Mouse (Mus musculus) lung, embryonic 14.5 days (tissue): ENCODE measurements around the gene Fank1. TPM values are rescaled to one million over a fixed set of nuclear protein-coding genes. Genes with fewer than 3 reads are reported as not detected.

Experiments used
- ATAC-seq: fragments of 200-750 bp; cut with Nextera tagmentation; 2 replicates; pipeline ENCODE4 v1.8.0; 2017; ENCODE audit warnings: mild to moderate bottlenecking, moderate TSS enrichment, moderate library complexity; ENCODE audit not compliant: insufficient read depth
- DNase-seq: peaks from one replicate; pipeline ENCODE4 v3.0.0-alpha.2; 2015
- H3K27ac ChIP-seq: fragments of 300-500 bp; sonication (generic); 2 replicates; pipeline ENCODE4 v1.5.1; 2014; ENCODE audit warnings: low read depth, mild to moderate bottlenecking, moderate library complexity
- H3K27me3 ChIP-seq: fragments of 300-500 bp; sonication (generic); 2 replicates; pipeline ENCODE4 v1.6.1; 2014; ENCODE audit warnings: low read length, control low read depth; ENCODE audit not compliant: insufficient read depth
- H3K36me3 ChIP-seq: fragments of 300-500 bp; sonication (generic); 2 replicates; pipeline ENCODE4 v1.6.1; 2014; ENCODE audit warnings: control low read depth; ENCODE audit not compliant: insufficient read depth
- H3K4me1 ChIP-seq: fragments of 300-500 bp; sonication (generic); 2 replicates; pipeline ENCODE4 v1.6.1; 2014; ENCODE audit warnings: antibody characterized with exemption, control low read depth; ENCODE audit not compliant: insufficient read depth
- H3K4me2 ChIP-seq: fragments of 300-500 bp; sonication (generic); 2 replicates; pipeline ENCODE4 v1.6.1; 2014; ENCODE audit warnings: mild to moderate bottlenecking
- H3K4me3 ChIP-seq: fragments of 300-500 bp; sonication (generic); 2 replicates; pipeline ENCODE4 v1.5.1; 2014; ENCODE audit warnings: low read depth, low read length
- H3K9ac ChIP-seq: fragments of 300-500 bp; sonication (generic); 2 replicates; pipeline ENCODE4 v1.6.1; 2014
- H3K9me3 ChIP-seq: fragments of 300-500 bp; sonication (generic); 2 replicates; pipeline ENCODE4 v1.6.1; 2016; ENCODE audit warnings: low read depth, low read length, control low read depth
- CTCF ChIP-seq: IDR thresholded peaks from 2 replicates; pipeline ENCODE4 v1.5.1; 2016; ENCODE audit warnings: antibody characterized with exemption, low read depth
- WGBS: fragments of 180-500 bp; shearing (Covaris S2); extraction: QIAGEN DNeasy Blood & Tissue Kit; methylation state at CpG from one replicate; pipeline ENCODE4 v1.1.7; 2014; 5-methylcytosine and 5-hydroxymethylcytosine counted together
- polyA plus RNA-seq: library from polyadenylated mRNA; unstranded; fragments of >200 nt; fragmentation: Nextera tagmentation; extraction: Ambion mirVana; gene quantifications from 2 replicates; pipeline ENCODE4 v1.2.1, GENCODE M21; 2014

Fank1 gene
- polyA plus RNA-seq, 1 experiment from 2014 or later, result 0.29 TPM

- H3K9ac ChIP-seq, result no peak overlapping the region
- peaks cover 10% of the 10 kb centered on the region; the same call in 1 of the 2 replicates for H3K4me1 ChIP-seq
- no peaks in the 10 kb centered on the region for H3K36me3 ChIP-seq
- no peak overlapping the region for H3K27ac ChIP-seq
- no peak for ATAC-seq
- no peak overlapping the region for H3K4me3 ChIP-seq
- H3K4me2 ChIP-seq, result no peak overlapping the region
- peak; percentile 46 for TF ChIP-seq CTCF
- no peaks in the 10 kb centered on the region for H3K9me3 ChIP-seq
- H3K27me3 ChIP-seq, result no peaks in the 10 kb centered on the region
- no peak for DNase-seq
Observed at GRCm38 (mm10) chr7:133850735-133851134, 74.1 kb downstream of the Fank1 start.

GRCm38 (mm10) chr7:133856278-133856677 lies 79.6 kb downstream of the Fank1 start:
- no peaks in the 10 kb centered on the region for H3K27me3 ChIP-seq
- H3K4me3 ChIP-seq, result no peak overlapping the region
- DNase-seq (peak; percentile 91), ATAC-seq (peak; percentile 65; the same call in 1 of the 2 replicates)
- TF ChIP-seq CTCF, result peak; percentile 100
- H3K9me3 ChIP-seq, result no peaks in the 10 kb centered on the region
- H3K27ac ChIP-seq, result no peak overlapping the region
- H3K36me3 ChIP-seq, result no peaks in the 10 kb centered on the region
- no peaks in the 10 kb centered on the region for H3K4me1 ChIP-seq
- H3K9ac ChIP-seq, result no peak overlapping the region
- 21% methylated on average over 3 of the region's 3 CpGs for WGBS
- no peak overlapping the region for H3K4me2 ChIP-seq

- H3K36me3 ChIP-seq, result no peaks in the 10 kb centered on the region
- ATAC-seq (no peak), DNase-seq (peak; percentile 31)
- H3K27me3 ChIP-seq, result no peaks in the 10 kb centered on the region
- no peaks in the 10 kb centered on the region for H3K4me1 ChIP-seq
- no peaks in the 10 kb centered on the region for H3K9me3 ChIP-seq
- 81% methylated on average over 3 of the region's 3 CpGs for WGBS
- no peak overlapping the region for H3K27ac ChIP-seq
- no peak overlapping the region for H3K9ac ChIP-seq
- TF ChIP-seq CTCF, result no peak
- H3K4me2 ChIP-seq, result no peak overlapping the region
- no peak overlapping the region for H3K4me3 ChIP-seq
Observed at GRCm38 (mm10) chr7:133858506-133858905, 81.8 kb downstream of the Fank1 start.

- ATAC-seq (peak; percentile 45), DNase-seq (peak; percentile 56)
- Histone ChIP-seq H3K4me2 (no peak overlapping the region), H3K27me3 (no peaks in the 10 kb centered on the region), H3K9ac (no peak overlapping the region), H3K27ac (no peak overlapping the region), H3K4me1 (no peaks in the 10 kb centered on the region), H3K36me3 (no peaks in the 10 kb centered on the region), H3K4me3 (no peak overlapping the region), H3K9me3 (no peaks in the 10 kb centered on the region)
- no peak for TF ChIP-seq CTCF
- WGBS, result 37% methylated on average over 4 of the region's 4 CpGs
Observed at GRCm38 (mm10) chr7:133859548-133859947, 82.9 kb downstream of the Fank1 start.

GRCm38 (mm10) chr7:133862233-133862632 lies 85.6 kb downstream of the Fank1 start:
- ATAC-seq (no peak), DNase-seq (no peak)
- no peak overlapping the region for H3K27ac ChIP-seq
- H3K9ac ChIP-seq, result no peak overlapping the region
- no peak overlapping the region for H3K4me2 ChIP-seq
- TF ChIP-seq CTCF, result no peak
- 86% methylated on average over 6 of the region's 6 CpGs for WGBS
- no peaks in the 10 kb centered on the region for H3K36me3 ChIP-seq
- no peak overlapping the region for H3K4me3 ChIP-seq
- H3K9me3 ChIP-seq, result no peaks in the 10 kb centered on the region
- no peaks in the 10 kb centered on the region for H3K27me3 ChIP-seq
- H3K4me1 ChIP-seq, result no peaks in the 10 kb centered on the region

GRCm38 (mm10) chr7:133862723-133863122 lies 86.1 kb downstream of the Fank1 start:
- Histone ChIP-seq H3K27me3 (no peaks in the 10 kb centered on the region), H3K4me3 (no peak overlapping the region), H3K4me2 (no peak overlapping the region), H3K27ac (no peak overlapping the region), H3K4me1 (no peaks in the 10 kb centered on the region), H3K9ac (no peak overlapping the region), H3K9me3 (no peaks in the 10 kb centered on the region), H3K36me3 (no peaks in the 10 kb centered on the region)
- ATAC-seq, result no peak
- WGBS, result 74% methylated on average over 5 of the region's 5 CpGs
- no peak for DNase-seq
- no peak for TF ChIP-seq CTCF

GRCm38 (mm10) chr7:133863151-133863550 lies 86.5 kb downstream of the Fank1 start:
- no peaks in the 10 kb centered on the region for H3K27me3 ChIP-seq
- H3K4me1 ChIP-seq, result no peaks in the 10 kb centered on the region
- no peaks in the 10 kb centered on the region for H3K9me3 ChIP-seq
- no peak for TF ChIP-seq CTCF
- H3K4me3 ChIP-seq, result no peak overlapping the region
- no peak overlapping the region for H3K27ac ChIP-seq
- no peaks in the 10 kb centered on the region for H3K36me3 ChIP-seq
- DNase-seq (no peak), ATAC-seq (no peak)
- H3K9ac ChIP-seq, result no peak overlapping the region
- WGBS, result 53% methylated on average over 3 of the region's 3 CpGs
- no peak overlapping the region for H3K4me2 ChIP-seq

- Histone ChIP-seq H3K27ac (no peak overlapping the region), H3K9ac (no peak overlapping the region), H3K27me3 (no peaks in the 10 kb centered on the region), H3K4me1 (no peaks in the 10 kb centered on the region), H3K4me3 (no peak overlapping the region), H3K9me3 (no peaks in the 10 kb centered on the region), H3K4me2 (no peak overlapping the region), H3K36me3 (no peaks in the 10 kb centered on the region)
- no peak for ATAC-seq
- WGBS, result 88% methylated on average over 4 of the region's 4 CpGs
- TF ChIP-seq CTCF, result no peak
- DNase-seq, result no peak
Observed at GRCm38 (mm10) chr7:133863684-133864083, 87.0 kb downstream of the Fank1 start.
